Mouse (Mus musculus): Measurements from ENCODE around the gene Shroom3.

GRCm38 (mm10) chr5:92948972-92949745 is 265.9 kb downstream of the Shroom3 start:
- TF ChIP-seq POLR2A (IDR thresholded peaks at IDR 0.05; ENCODE audit: borderline replicate concordance, control insufficient read depth, low read depth, low read length): no peak
- no peak for TF ChIP-seq CTCF (IDR thresholded peaks at IDR 0.05; ENCODE audit: control insufficient read depth, insufficient read depth, low read length)

Measured in bone marrow, adult 2 months (tissue).